Mouse (Mus musculus) liver, embryonic 14.5 days (tissue): ENCODE results near the gene Unk. TPM values are rescaled to one million over a fixed set of nuclear protein-coding genes. Genes with fewer than 3 reads are reported as not detected.

Source experiments
- ATAC-seq: fragments of 200-750 bp; cut with Nextera tagmentation; 2 replicates; pipeline ENCODE4 v1.8.0; 2017; ENCODE audit warnings: moderate number of reproducible peaks, mild to moderate bottlenecking, moderate library complexity; ENCODE audit not compliant: insufficient read depth
- DNase-seq, 3 experiments: peaks; one replicate each; pipeline ENCODE4 v3.0.0-alpha.2; 2012 to 2013; ENCODE audit warnings: low read depth in 3 of 3, low spot score in 3 of 3
- H3K27ac ChIP-seq: fragments of 300-500 bp; sonication (generic); 2 replicates; pipeline ENCODE4 v1.5.1; 2014; ENCODE audit warnings: moderate library complexity, mild to moderate bottlenecking, control low read depth, inconsistent platforms
- H3K27me3 ChIP-seq: fragments of 300-500 bp; sonication (generic); 2 replicates; pipeline ENCODE4 v1.6.1; 2014; ENCODE audit warnings: mild to moderate bottlenecking, low read length, moderate library complexity; ENCODE audit not compliant: control insufficient read depth, insufficient read depth
- H3K36me3 ChIP-seq: fragments of 300-500 bp; sonication (generic); replicated peaks from 2 replicates; pipeline ENCODE4 v1.6.1; 2014; ENCODE audit warnings: low read depth; ENCODE audit not compliant: control insufficient read depth, insufficient read depth
- H3K4me1 ChIP-seq, 2 experiments: fragments of 200-500 bp in 1 of 2; fragments of 300-500 bp in 1 of 2; sonication (generic) in 1 of 2; replicated peaks; 2 replicates each; pipeline ENCODE4 v1.6.1; 2012 to 2014; ENCODE audit warnings: antibody characterized with exemption in 1 of 2, inconsistent platforms in 1 of 2, low read length in 1 of 2; ENCODE audit not compliant: control insufficient read depth in 2 of 2, insufficient read depth in 2 of 2
- H3K4me2 ChIP-seq: fragments of 300-500 bp; sonication (generic); 2 replicates; pipeline ENCODE4 v1.6.1; 2014; ENCODE audit warnings: low read depth, mild to moderate bottlenecking, control low read depth, moderate library complexity
- H3K4me3 ChIP-seq, 2 experiments: fragments of 200-500 bp in 1 of 2; fragments of 300-500 bp in 1 of 2; sonication (generic) in 1 of 2; 2 replicates each; pipeline ENCODE4 v1.5.1; 2012 to 2014; ENCODE audit warnings: low read depth in 2 of 2, low read length in 2 of 2, mild to moderate bottlenecking in 2 of 2, control low read depth in 1 of 2, inconsistent platforms in 1 of 2, moderate library complexity in 1 of 2; ENCODE audit not compliant: insufficient read depth in 1 of 2
- H3K9ac ChIP-seq: fragments of 300-500 bp; sonication (generic); replicated peaks from 2 replicates; pipeline ENCODE4 v1.6.1; 2014; ENCODE audit warnings: mild to moderate bottlenecking, control low read depth, moderate library complexity
- H3K9me3 ChIP-seq: fragments of 300-500 bp; sonication (generic); 2 replicates; pipeline ENCODE4 v1.6.1; 2016; ENCODE audit warnings: low read length, mixed read lengths; ENCODE audit not compliant: control insufficient read depth
- CTCF ChIP-seq: IDR thresholded peaks from 2 replicates; pipeline ENCODE4 v1.5.1; 2016; ENCODE audit warnings: antibody characterized with exemption, low read depth, control low read depth
- EP300 ChIP-seq: IDR thresholded peaks from 2 replicates; pipeline ENCODE4 v1.6.1; 2016; ENCODE audit warnings: antibody characterized with exemption, low read depth
- WGBS: fragments of 180-500 bp; shearing (Covaris S2); extraction: QIAGEN DNeasy Blood & Tissue Kit; methylation state at CpG from one replicate; pipeline ENCODE4 v1.1.7; 2014; ENCODE audit not compliant: insufficient replicate concordance; 5-methylcytosine and 5-hydroxymethylcytosine counted together
- polyA plus RNA-seq, 2 experiments: library from polyadenylated mRNA; depleted of rRNA in 1 of 2; stranded (reverse) in 1 of 2; unstranded in 1 of 2; fragments of >200 nt; fragmentation: Nextera tagmentation in 1 of 2; extraction: Ambion mirVana in 1 of 2; gene quantifications; 2 replicates each; pipeline versions ENCODE4 v1.2.1 to v1.2.3; 2012 to 2014

Gene Unk
- polyA plus RNA-seq, 2 experiments = 6.4 to 12.1 TPM

- no peak overlapping the region for H3K27ac ChIP-seq
Measured at GRCm38 (mm10) chr11:116081081-116081480, 51.0 kb downstream of the Unk start.

DNA sequence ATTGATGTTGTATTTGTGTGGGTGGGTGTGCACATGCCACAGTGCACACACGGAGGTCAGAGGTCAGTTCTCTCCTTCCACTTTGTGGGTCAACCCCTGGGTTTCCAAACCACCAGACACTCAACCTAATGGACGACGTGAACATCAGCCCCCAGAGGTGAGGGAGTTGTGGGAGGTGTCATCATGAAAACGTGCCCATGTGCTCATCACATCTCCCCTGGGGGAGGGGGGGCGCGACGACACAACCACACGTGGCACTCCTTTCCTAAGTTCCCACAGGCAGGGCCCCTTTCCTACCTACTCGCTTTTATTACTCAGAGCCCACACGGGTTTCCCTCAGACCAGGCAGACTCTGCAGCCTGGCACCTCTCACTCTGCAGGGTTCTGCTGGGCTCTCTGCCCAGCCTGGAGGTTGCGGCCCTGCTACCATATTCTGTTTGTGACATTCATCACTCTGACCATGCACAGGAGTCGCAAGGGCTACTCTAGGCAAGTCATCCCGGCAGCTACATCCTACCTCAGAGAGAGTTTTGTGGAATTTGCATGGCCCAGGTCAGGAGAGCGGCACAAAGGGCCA is 53.1 kb downstream of the Unk start:
- H3K36me3 ChIP-seq = peaks cover 54% of the 10 kb centered on the region
- H3K27me3 ChIP-seq = no peaks in the 10 kb centered on the region
- ATAC-seq (no peak), DNase-seq (no peak)
- no peak overlapping the region for H3K4me2 ChIP-seq
- H3K9ac ChIP-seq = no peak overlapping the region
- WGBS = 85% methylated on average over 14 of the region's 14 CpGs
- H3K27ac ChIP-seq = peak overlapping the region; percentile 87
- H3K4me3 ChIP-seq = no peak overlapping the region
- no peak for TF ChIP-seq CTCF
- no peak for TF ChIP-seq EP300
- no peaks in the 10 kb centered on the region for H3K9me3 ChIP-seq
- H3K4me1 ChIP-seq = peaks cover 46 to 52% of the 10 kb centered on the region in 2 experiments

More at GRCm38 (mm10) chr11:116081081-116081480, 51.0 kb downstream of the Unk start:
- ATAC-seq = no peak
- H3K4me3 ChIP-seq = no peak overlapping the region
- H3K9me3 ChIP-seq = no peaks in the 10 kb centered on the region
- no peak for TF ChIP-seq EP300
- TF ChIP-seq CTCF = peak; percentile 93
- H3K4me2 ChIP-seq = no peak overlapping the region
- peaks cover 50 to 53% of the 10 kb centered on the region in 2 experiments for H3K4me1 ChIP-seq
- H3K36me3 ChIP-seq = peaks cover 54% of the 10 kb centered on the region
- no peak overlapping the region for H3K9ac ChIP-seq
- peak in 2 of 3 experiments; percentile 53 to 66 for DNase-seq
- H3K27me3 ChIP-seq = no peaks in the 10 kb centered on the region
- WGBS = 63% methylated on average over 6 of the region's 6 CpGs

GRCm38 (mm10) chr11:116084166-116084565 is 54.0 kb downstream of the Unk start:
- H3K36me3 ChIP-seq = peaks cover 47% of the 10 kb centered on the region
- TF ChIP-seq EP300 (no peak), CTCF (no peak)
- peak overlapping the region; percentile 87 for H3K27ac ChIP-seq
- peaks cover 41 to 50% of the 10 kb centered on the region in 2 experiments for H3K4me1 ChIP-seq
- DNase-seq = peak; percentile 55 to 72 (median 58)
- peak overlapping the region; percentile 83 for H3K4me2 ChIP-seq
- WGBS = 31% methylated on average over 6 of the region's 6 CpGs
- H3K4me3 ChIP-seq = no peak overlapping the region; a peak in 1 of 4 replicates
- no peaks in the 10 kb centered on the region for H3K9me3 ChIP-seq
- H3K27me3 ChIP-seq = no peaks in the 10 kb centered on the region
- ATAC-seq = no peak
- H3K9ac ChIP-seq = peak overlapping the region; percentile 31; the same call in 1 of the 2 replicates

GRCm38 (mm10) chr11:116086258-116087193 is 56.4 kb downstream of the Unk start, which contains the start of gene Wbp2:
Wbp2 (minus strand) TSS chr11:116086995.
- TF ChIP-seq CTCF = peak; percentile 52
- TF ChIP-seq EP300 = no peak
- H3K4me2 ChIP-seq = peak within 1 kb of the TSS; percentile 83
- peak within 1 kb of the TSS; percentile 64 to 98 for H3K4me3 ChIP-seq
- peak within 1 kb of the TSS; percentile 87 for H3K27ac ChIP-seq
- 6% methylated on average over 41 of the region's 43 CpGs for WGBS
- peak within 1 kb of the TSS; percentile 77 for H3K9ac ChIP-seq
- DNase-seq = peak; percentile 99
- H3K27me3 ChIP-seq = no peaks in the 10 kb centered on the region
- peaks cover 26% of the 10 kb centered on the region for H3K36me3 ChIP-seq
- H3K4me1 ChIP-seq = peaks cover 36 to 42% of the 10 kb centered on the region in 2 experiments
- H3K9me3 ChIP-seq = no peaks in the 10 kb centered on the region
- ATAC-seq = peak; percentile 93
